Mouse (Mus musculus) embryonic fibroblast, embryonic 13.5 days (primary cell): ENCODE measurements around the gene Slc35c1.

Experiments used
- CTCF ChIP-seq: IDR thresholded peaks from 2 replicates; pipeline ENCODE4 v1.5.1; 2011; ENCODE audit warnings: mild to moderate bottlenecking, control low read depth, low read length, moderate library complexity, borderline replicate concordance; ENCODE audit not compliant: insufficient read depth
- POLR2A ChIP-seq: IDR thresholded peaks from 2 replicates; pipeline ENCODE4 v1.6.1; 2011; ENCODE audit warnings: low read depth, mild to moderate bottlenecking, control low read depth, low read length, moderate library complexity

- no peak for TF ChIP-seq CTCF
- no peak for TF ChIP-seq POLR2A
Measured at GRCm38 (mm10) chr2:92404737-92405136, 55.6 kb downstream of the Slc35c1 start.
